Mouse (Mus musculus): Measurements from ENCODE around the gene Hist1h2ac. TPM values are rescaled to one million over a fixed set of nuclear protein-coding genes. Genes with fewer than 3 reads are reported as not detected.
"Not testable (repeated sequence)": the region's sequence is repeated elsewhere in the genome, so short reads cannot be mapped to it uniquely, and the experiment has no call there.

The Hist1h2ac gene
- polyA plus RNA-seq, 1 experiment from 2014 or later = 2.2 TPM

DNA sequence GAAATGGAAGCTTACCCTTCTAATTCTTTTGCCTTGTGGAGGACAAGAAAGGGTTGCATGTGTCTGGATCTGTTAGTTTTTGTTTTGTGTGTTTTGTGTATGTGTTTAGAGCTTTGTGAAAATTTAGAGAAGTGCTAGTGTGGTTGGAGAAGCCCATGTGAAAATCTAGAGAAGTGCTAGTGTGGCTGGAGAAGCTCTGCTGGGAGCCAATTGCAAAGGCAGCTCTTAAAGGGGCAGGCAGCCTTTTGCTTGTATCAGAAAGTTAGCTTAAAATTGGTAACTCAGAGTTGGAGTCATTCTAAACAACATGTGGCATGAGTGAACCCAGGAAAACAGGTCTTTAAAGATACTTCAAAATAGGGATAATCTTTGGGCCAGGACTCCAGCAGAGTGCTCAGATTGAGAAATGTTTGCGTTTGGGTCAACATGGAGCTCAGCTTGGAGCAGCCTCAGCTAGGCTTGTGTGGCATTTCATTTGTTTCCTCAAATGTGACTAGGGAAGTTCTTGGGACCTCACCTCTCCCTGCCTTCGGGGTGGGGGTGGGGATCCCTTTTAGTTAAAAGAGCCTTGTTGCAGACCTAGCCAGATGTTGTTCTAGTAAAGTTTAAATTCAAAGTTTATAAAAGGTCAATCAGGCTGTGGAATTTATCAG, 34.0 kb upstream of the Hist1h2ac start:
- H3K36me3 ChIP-seq (replicated peaks; ENCODE audit: control insufficient read depth, insufficient read depth, low read depth, low read length); H3K4me2 ChIP-seq (ENCODE audit: low read depth, low read length); H3K27ac ChIP-seq (replicated peaks; ENCODE audit: low read depth, low read length); H3K9me3 ChIP-seq (replicated peaks; ENCODE audit: control insufficient read depth, low read length); H3K4me3 ChIP-seq (ENCODE audit: low read depth, low read length); H3K4me1 ChIP-seq (ENCODE audit: control insufficient read depth, insufficient read depth, low read length); H3K27me3 ChIP-seq (ENCODE audit: control insufficient read depth, insufficient read depth, low read length); ATAC-seq (replicated peaks; ENCODE audit: insufficient number of reproducible peaks, low FRiP score, low TSS enrichment, low read depth); DNase-seq (ENCODE audit: low spot score); H3K9ac ChIP-seq (replicated peaks; ENCODE audit: low read length): not testable (repeated sequence)
- WGBS = 8% methylated on average over 2 of the region's 2 CpGs

- Histone ChIP-seq H3K27ac (replicated peaks; ENCODE audit: low read depth, low read length) (no peak overlapping the region), H3K36me3 (replicated peaks; ENCODE audit: control insufficient read depth, insufficient read depth, low read depth, low read length) (no peaks in the 10 kb centered on the region), H3K27me3 (ENCODE audit: control insufficient read depth, insufficient read depth, low read length) (no peaks in the 10 kb centered on the region), H3K9ac (replicated peaks; ENCODE audit: low read length) (no peak overlapping the region), H3K9me3 (replicated peaks; ENCODE audit: control insufficient read depth, low read length) (no peaks in the 10 kb centered on the region), H3K4me1 (ENCODE audit: control insufficient read depth, insufficient read depth, low read length) (no peaks in the 10 kb centered on the region), H3K4me2 (ENCODE audit: low read depth, low read length) (no peak overlapping the region), H3K4me3 (ENCODE audit: low read depth, low read length) (no peak overlapping the region)
- DNase-seq (ENCODE audit: low spot score) (no peak), ATAC-seq (replicated peaks; ENCODE audit: insufficient number of reproducible peaks, low FRiP score, low TSS enrichment, low read depth) (no peak)
- WGBS = 57% methylated on average over 11 of the region's 11 CpGs
Observed at GRCm38 (mm10) chr13:23717176-23717575, 33.4 kb upstream of the Hist1h2ac start.

GRCm38 (mm10) chr13:23716261-23717042, 32.7 kb upstream of the Hist1h2ac start:
- Histone ChIP-seq H3K4me1 (ENCODE audit: control insufficient read depth, insufficient read depth, low read length) (no peaks in the 10 kb centered on the region), H3K27ac (replicated peaks; ENCODE audit: low read depth, low read length) (no peak overlapping the region), H3K27me3 (ENCODE audit: control insufficient read depth, insufficient read depth, low read length) (no peaks in the 10 kb centered on the region), H3K9me3 (replicated peaks; ENCODE audit: control insufficient read depth, low read length) (no peaks in the 10 kb centered on the region), H3K36me3 (replicated peaks; ENCODE audit: control insufficient read depth, insufficient read depth, low read depth, low read length) (no peaks in the 10 kb centered on the region), H3K9ac (replicated peaks; ENCODE audit: low read length) (no peak overlapping the region), H3K4me3 (ENCODE audit: low read depth, low read length) (no peak overlapping the region), H3K4me2 (ENCODE audit: low read depth, low read length) (no peak overlapping the region)
- no peak for DNase-seq (ENCODE audit: low spot score)
- 85% methylated on average over 5 of the region's 5 CpGs for WGBS
- ATAC-seq (replicated peaks; ENCODE audit: insufficient number of reproducible peaks, low FRiP score, low TSS enrichment, low read depth) = no peak

- H3K9ac ChIP-seq (replicated peaks; ENCODE audit: low read length) = peak within 1 kb of the TSS; percentile 57
- H3K4me1 ChIP-seq (ENCODE audit: control insufficient read depth, insufficient read depth, low read length) = no peaks in the 10 kb centered on the region; the same call in 1 of the 2 replicates
- H3K4me2 ChIP-seq (ENCODE audit: low read depth, low read length) = peak within 1 kb of the TSS; percentile 58
- H3K27me3 ChIP-seq (ENCODE audit: control insufficient read depth, insufficient read depth, low read length) = no peaks in the 10 kb centered on the region
- DNase-seq (ENCODE audit: low spot score) (peak; percentile 62), ATAC-seq (replicated peaks; ENCODE audit: insufficient number of reproducible peaks, low FRiP score, low TSS enrichment, low read depth) (no peak)
- H3K9me3 ChIP-seq (replicated peaks; ENCODE audit: control insufficient read depth, low read length) = no peaks in the 10 kb centered on the region
- peak within 1 kb of the TSS; percentile 8; the same call in 1 of the 2 replicates for H3K27ac ChIP-seq (replicated peaks; ENCODE audit: low read depth, low read length)
- no peaks in the 10 kb centered on the region for H3K36me3 ChIP-seq (replicated peaks; ENCODE audit: control insufficient read depth, insufficient read depth, low read depth, low read length)
- 4% methylated on average over 17 of the region's 17 CpGs for WGBS
- H3K4me3 ChIP-seq (ENCODE audit: low read depth, low read length) = peak within 1 kb of the TSS; percentile 28
Observed at GRCm38 (mm10) chr13:23710374-23711089, 26.8 kb upstream of the Hist1h2ac start, which contains the start of gene Hfe. Hfe (minus strand) TSS chr13:23710854.

DNA sequence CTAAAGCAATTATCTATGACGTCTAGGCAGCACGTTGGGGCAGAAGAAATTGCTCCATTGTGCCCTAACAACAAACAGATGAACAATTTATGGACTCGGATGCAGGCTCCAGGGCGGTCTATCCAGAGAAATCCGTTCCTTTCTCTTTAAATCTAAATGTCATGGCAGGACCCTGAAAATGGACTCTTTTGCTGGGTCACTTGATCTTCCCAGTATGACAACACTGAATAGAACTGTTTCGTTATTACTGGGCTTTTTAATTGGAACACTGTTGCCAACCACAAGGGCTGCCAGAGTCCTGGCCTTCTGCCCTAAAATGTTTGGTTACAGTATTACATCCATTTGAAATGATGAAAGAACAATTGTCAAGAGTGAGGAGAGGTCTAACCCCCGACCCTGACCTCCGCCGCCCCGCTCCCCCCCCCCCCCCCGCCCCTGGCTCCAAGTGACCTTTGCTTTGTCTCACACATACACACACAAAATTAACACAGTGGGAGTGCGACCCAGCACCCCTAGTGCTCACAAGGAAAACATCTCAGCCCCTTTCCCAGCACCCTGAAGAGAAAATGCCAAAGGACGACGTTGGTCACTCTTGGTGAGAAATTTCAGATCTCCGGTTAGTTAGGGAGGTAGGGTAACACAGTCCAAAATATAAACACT, 26.1 kb upstream of the Hist1h2ac start:
- DNase-seq (ENCODE audit: low spot score) = no peak
- peak overlapping the region; percentile 28 for H3K4me3 ChIP-seq (ENCODE audit: low read depth, low read length)
- peak overlapping the region; percentile 58 for H3K4me2 ChIP-seq (ENCODE audit: low read depth, low read length)
- no peaks in the 10 kb centered on the region for H3K27me3 ChIP-seq (ENCODE audit: control insufficient read depth, insufficient read depth, low read length)
- H3K9ac ChIP-seq (replicated peaks; ENCODE audit: low read length) = peak overlapping the region; percentile 57
- H3K4me1 ChIP-seq (ENCODE audit: control insufficient read depth, insufficient read depth, low read length) = no peaks in the 10 kb centered on the region; the same call in 1 of the 2 replicates
- H3K27ac ChIP-seq (replicated peaks; ENCODE audit: low read depth, low read length) = peak overlapping the region; percentile 8; the same call in 1 of the 2 replicates
- no peaks in the 10 kb centered on the region for H3K36me3 ChIP-seq (replicated peaks; ENCODE audit: control insufficient read depth, insufficient read depth, low read depth, low read length)
- WGBS = 11% methylated on average over 11 of the region's 15 CpGs
- H3K9me3 ChIP-seq (replicated peaks; ENCODE audit: control insufficient read depth, low read length) = no peaks in the 10 kb centered on the region
- ATAC-seq (replicated peaks; ENCODE audit: insufficient number of reproducible peaks, low FRiP score, low TSS enrichment, low read depth) = 0 out of 2 replicates have a peak, but pooled peaks have one; percentile 18

DNA sequence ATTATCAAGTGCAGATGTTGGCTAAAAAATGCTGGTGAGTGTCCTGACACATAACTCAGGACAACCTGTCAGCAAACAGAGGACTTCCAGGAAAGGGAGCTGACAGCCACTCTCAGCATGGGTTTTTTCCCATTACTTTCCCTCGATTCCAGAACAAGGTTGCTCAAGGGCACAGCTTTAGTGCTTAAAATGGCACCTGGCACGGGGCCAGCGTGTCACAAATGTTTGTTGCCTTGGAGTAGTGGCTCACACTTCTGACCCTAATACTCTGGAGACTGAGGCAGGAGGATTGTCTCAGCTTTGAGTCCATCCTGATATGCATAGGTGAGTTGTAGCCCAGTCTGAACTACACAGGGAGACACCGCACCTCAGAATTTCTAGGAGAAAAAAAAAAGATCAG, 24.9 kb upstream of the Hist1h2ac start:
- Histone ChIP-seq H3K9me3 (replicated peaks; ENCODE audit: control insufficient read depth, low read length) (no peaks in the 10 kb centered on the region), H3K9ac (replicated peaks; ENCODE audit: low read length) (no peak overlapping the region), H3K27me3 (ENCODE audit: control insufficient read depth, insufficient read depth, low read length) (no peaks in the 10 kb centered on the region), H3K36me3 (replicated peaks; ENCODE audit: control insufficient read depth, insufficient read depth, low read depth, low read length) (no peaks in the 10 kb centered on the region), H3K27ac (replicated peaks; ENCODE audit: low read depth, low read length) (no peak overlapping the region), H3K4me1 (ENCODE audit: control insufficient read depth, insufficient read depth, low read length) (no peaks in the 10 kb centered on the region; the same call in 1 of the 2 replicates), H3K4me2 (ENCODE audit: low read depth, low read length) (no peak overlapping the region), H3K4me3 (ENCODE audit: low read depth, low read length) (no peak overlapping the region)
- WGBS = 77% methylated on average over 4 of the region's 4 CpGs
- ATAC-seq (replicated peaks; ENCODE audit: insufficient number of reproducible peaks, low FRiP score, low TSS enrichment, low read depth) (no peak), DNase-seq (ENCODE audit: low spot score) (no peak)

DNA sequence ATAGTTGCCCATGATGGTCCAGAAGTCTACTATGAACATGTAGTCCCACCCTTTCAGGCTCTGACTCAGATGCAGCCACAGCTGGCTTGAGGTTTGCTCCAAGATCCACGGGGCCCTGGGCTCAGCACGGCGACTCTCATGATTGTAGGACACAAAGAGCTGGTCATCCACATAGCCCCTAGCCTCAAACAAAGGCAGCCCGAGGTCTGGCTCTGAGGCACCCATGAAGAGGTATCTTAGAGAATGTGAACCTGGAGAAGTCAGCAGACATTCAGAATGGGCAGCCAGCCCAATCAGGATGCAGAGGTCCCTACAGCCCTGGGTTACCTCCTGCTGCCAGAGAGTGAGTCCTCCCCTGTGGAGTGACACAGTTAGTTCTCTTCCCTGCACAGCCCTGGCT, 24.3 kb upstream of the Hist1h2ac start:
- H3K27ac ChIP-seq (replicated peaks; ENCODE audit: low read depth, low read length) = no peak overlapping the region
- H3K36me3 ChIP-seq (replicated peaks; ENCODE audit: control insufficient read depth, insufficient read depth, low read depth, low read length) = no peaks in the 10 kb centered on the region
- DNase-seq (ENCODE audit: low spot score) = no peak
- no peak overlapping the region for H3K4me2 ChIP-seq (ENCODE audit: low read depth, low read length)
- no peak overlapping the region for H3K4me3 ChIP-seq (ENCODE audit: low read depth, low read length)
- H3K9me3 ChIP-seq (replicated peaks; ENCODE audit: control insufficient read depth, low read length) = no peaks in the 10 kb centered on the region
- WGBS = 86% methylated on average over 4 of the region's 4 CpGs
- no peaks in the 10 kb centered on the region for H3K27me3 ChIP-seq (ENCODE audit: control insufficient read depth, insufficient read depth, low read length)
- no peaks in the 10 kb centered on the region; the same call in 1 of the 2 replicates for H3K4me1 ChIP-seq (ENCODE audit: control insufficient read depth, insufficient read depth, low read length)
- no peak for ATAC-seq (replicated peaks; ENCODE audit: insufficient number of reproducible peaks, low FRiP score, low TSS enrichment, low read depth)
- H3K9ac ChIP-seq (replicated peaks; ENCODE audit: low read length) = no peak overlapping the region

Measured in embryonic facial prominence, embryonic 11.5 days (tissue).